Mouse (Mus musculus) liver, postnatal 0 days (tissue): ENCODE data around the gene F7.

Experiments used
- CTCF ChIP-seq: sonication (generic); IDR thresholded peaks from 2 replicates; pipeline ENCODE4 v1.5.1; 2016; ENCODE audit warnings: antibody characterized with exemption, low read depth
- EP300 ChIP-seq: IDR thresholded peaks from 2 replicates; pipeline ENCODE4 v1.6.1; 2016; ENCODE audit warnings: antibody characterized with exemption, low read depth, mild to moderate bottlenecking

- TF ChIP-seq CTCF (peak; percentile 73), EP300 (no peak)
These were observed 15.5 kb upstream of the F7 start for GRCm38 (mm10) chr8:13010313-13010712.
